Mouse (Mus musculus): ENCODE data around the gene Gpr152.

The Gpr152 gene

GRCm38 (mm10) chr19:4131075-4131474 is 8.5 kb upstream of the Gpr152 start:
- no peak for DNase-seq (ENCODE audit: low read depth)

- no peak for DNase-seq (ENCODE audit: low read depth)
These were observed 7.8 kb upstream of the Gpr152 start for GRCm38 (mm10) chr19:4131768-4132167.

- no peak for DNase-seq (ENCODE audit: low read depth)
These were observed 5.2 kb upstream of the Gpr152 start for GRCm38 (mm10) chr19:4134354-4134753.

- peak; percentile 61 for DNase-seq (ENCODE audit: low read depth)
These were observed 4.2 kb upstream of the Gpr152 start for GRCm38 (mm10) chr19:4135229-4135962.

- peak; percentile 76 for DNase-seq (ENCODE audit: low read depth)
These were observed 3.6 kb upstream of the Gpr152 start for GRCm38 (mm10) chr19:4135963-4136345.

GRCm38 (mm10) chr19:4136463-4136862 is 3.1 kb upstream of the Gpr152 start:
- peak; percentile 72 for DNase-seq (ENCODE audit: low read depth)

GRCm38 (mm10) chr19:4137913-4138312 is 1.7 kb upstream of the Gpr152 start:
- DNase-seq (ENCODE audit: low read depth): peak; percentile 65

GRCm38 (mm10) chr19:4140147-4140546 is 560 bp downstream of the Gpr152 start:
- no peak for DNase-seq (ENCODE audit: low read depth)

GRCm38 (mm10) chr19:4142416-4143173 is 3.0 kb downstream of the Gpr152 start:
- DNase-seq (ENCODE audit: low read depth): no peak

GRCm38 (mm10) chr19:4143759-4144268 is 4.2 kb downstream of the Gpr152 start, which contains the start of gene Cabp4:
Gene Cabp4, minus strand, starts transcription at chr19:4144033.
- no peak for DNase-seq (ENCODE audit: low read depth)

- DNase-seq (ENCODE audit: low read depth): no peak
These were observed 5.2 kb downstream of the Gpr152 start for GRCm38 (mm10) chr19:4144550-4145498.

- no peak for DNase-seq (ENCODE audit: low read depth)
These were observed 6.3 kb downstream of the Gpr152 start for GRCm38 (mm10) chr19:4145936-4146335.

- DNase-seq (ENCODE audit: low read depth): no peak
These were observed 6.9 kb downstream of the Gpr152 start for GRCm38 (mm10) chr19:4146366-4147021.

- no peak for DNase-seq (ENCODE audit: low read depth)
These were observed 7.4 kb downstream of the Gpr152 start for GRCm38 (mm10) chr19:4147022-4147405.

GRCm38 (mm10) chr19:4147782-4148490 is 8.3 kb downstream of the Gpr152 start:
- DNase-seq (ENCODE audit: low read depth): no peak

GRCm38 (mm10) chr19:4148491-4148806 is 8.9 kb downstream of the Gpr152 start, which contains the start of gene Coro1b:
Gene Coro1b, plus strand, starts transcription at chr19:4148619.
- DNase-seq (ENCODE audit: low read depth): peak; percentile 95

- DNase-seq (ENCODE audit: low read depth): no peak
These were observed 9.2 kb downstream of the Gpr152 start for GRCm38 (mm10) chr19:4148819-4149218.

- peak; percentile 44 for DNase-seq (ENCODE audit: low read depth)
These were observed 9.7 kb downstream of the Gpr152 start for GRCm38 (mm10) chr19:4149283-4149682.

- DNase-seq (ENCODE audit: low read depth): no peak
These were observed 10.3 kb downstream of the Gpr152 start for GRCm38 (mm10) chr19:4149764-4150461.

All from induced T-regulatory cell, adult 2 months (primary cell).